ENCODE assay signal across 24 mouse cellular contexts in genomic region chr7:68656354-68656753, GRCm38 (mm10).
DNase-seq lines count a peak whose midpoint lies in the region; ATAC-seq and TF ChIP-seq lines count a peak whose summit lies in the region.
"Had no signal": no experiment of that assay in that cellular context is flagged by ENCODE, and none has a peak within 500 bp of the region (broad histone marks: within the 10 kb centered on the region; RNA-seq: fewer than 3 reads in every experiment).

No protein-coding gene starts in this region.

- H3K4me3 ChIP-seq in left cerebral cortex, adult 2 months, result no peak overlapping the region
- H3K4me3 ChIP-seq: embryonic facial prominence, embryonic 10.5 days; embryonic facial prominence, embryonic 12.5 days; forebrain, embryonic 13.5 days; forebrain, embryonic 15.5 days had no signal

- intact Hi-C loops in left cerebral cortex, adult 2 months (cut with DNase I), result no loop called here

- TF ChIP-seq CTCF in left cerebral cortex, adult 2 months (IDR thresholded peaks at IDR 0.05), result no peak

- H3K27ac ChIP-seq in left cerebral cortex, adult 2 months, result no peak overlapping the region
- H3K27ac ChIP-seq: embryonic facial prominence, embryonic 10.5 days; embryonic facial prominence, embryonic 12.5 days; forebrain, embryonic 13.5 days; forebrain, embryonic 15.5 days had no signal

- no peak for DNase-seq in embryo, embryonic 9.5 days (ENCODE audit: extremely low spot score)
- no peak for DNase-seq in left cerebral cortex, adult 2 months (ENCODE audit: extremely low spot score in 1 of 2, low spot score in 2 of 2)
- DNase-seq in thymus, adult 18-20 months, result no peak
- DNase-seq: adrenal gland, adult 8-10 months; adrenal gland, postnatal 14 days; adrenal gland, postnatal 36 days; B cell, adult 2 months; cerebellum, adult 11 months; cerebellum, adult 18-20 months; cerebellum, adult 8-10 months; cerebellum, adult 9-11 months; cerebellum, postnatal 14 days; cerebellum, postnatal 36 days; embryo, embryonic 11 days; forebrain, postnatal 0 days had no signal

- peak; percentile 68 for ATAC-seq in granulocyte monocyte progenitor cell, adult 5-6 weeks (replicated peaks; ENCODE audit: poor library complexity, severe bottlenecking)
- peak; percentile 23; the same call in 1 of the 2 replicates for ATAC-seq in megakaryocyte progenitor cell, adult 5-6 weeks (replicated peaks; ENCODE audit: poor library complexity)
- ATAC-seq: activated CD4-positive, CD25-positive, alpha-beta regulatory T cell, adult 4 months; CD4-positive, CD25-positive, alpha-beta regulatory T cell, adult 4 months; forebrain, embryonic 13.5 days; forebrain, embryonic 15.5 days; forebrain, postnatal 0 days; Patski had no signal
